9 mouse cellular contexts compared by ENCODE assay signal in genomic region chr5:118214012-118214411, GRCm38 (mm10). TPM values are rescaled to one million over a fixed set of nuclear protein-coding genes. Genes with fewer than 3 reads are reported as not detected.
DNase-seq lines count a peak whose midpoint lies in the region; ATAC-seq and TF ChIP-seq lines count a peak whose summit lies in the region.
"Had no signal": no experiment of that assay in that cellular context is flagged by ENCODE, and none has a peak within 500 bp of the region (broad histone marks: within the 10 kb centered on the region; RNA-seq: fewer than 3 reads in every experiment).

No protein-coding gene starts in this region.

- H3K4me3 ChIP-seq in cerebellum, adult 2 months (replicated peaks; ENCODE audit: insufficient read depth, low read depth, low read length) = peak overlapping the region; percentile 48
- peak overlapping the region; percentile 44 for H3K4me3 ChIP-seq in lung, embryonic 16.5 days (ENCODE audit: low read length)
- peak overlapping the region; percentile 33 for H3K4me3 ChIP-seq in limb, embryonic 11.5 days (ENCODE audit: low read depth, low read length)
- 0 out of 2 replicates have a peak overlapping the region, but pooled peaks have one; percentile 35 for H3K4me3 ChIP-seq in small intestine, adult 2 months (ENCODE audit: low read depth, low read length)

- H3K36me3 ChIP-seq in lung, embryonic 16.5 days (ENCODE audit: control insufficient read depth, insufficient read depth, low read length) = no peaks in the 10 kb centered on the region
- H3K36me3 ChIP-seq in limb, embryonic 11.5 days (ENCODE audit: control insufficient read depth, insufficient read depth, low read length) = no peaks in the 10 kb centered on the region
- no peaks in the 10 kb centered on the region for H3K36me3 ChIP-seq in small intestine, adult 2 months (ENCODE audit: control insufficient read depth, insufficient read depth, low read length)

- no peak for TF ChIP-seq CTCF in cerebellum, adult 2 months (IDR thresholded peaks at IDR 0.05; ENCODE audit: borderline replicate concordance, insufficient read depth, low read depth, low read length)
- TF ChIP-seq CTCF in small intestine, adult 2 months (IDR thresholded peaks at IDR 0.05; ENCODE audit: extremely low read depth, insufficient read length, insufficient replicate concordance, low read depth, low read length) = no peak

- peak in 1 of 2 experiments; percentile 43 for DNase-seq in cerebellum, adult 2 months
- no peak for DNase-seq in cerebellum, postnatal 4 days (ENCODE audit: low spot score in 2 of 2)
- no peak for DNase-seq in lung, postnatal 25 days (ENCODE audit: low spot score)
- no peak for DNase-seq in limb, embryonic 11.5 days (ENCODE audit: low spot score)
- DNase-seq in left cerebral cortex, adult 8-10 months (ENCODE audit: low spot score in 2 of 2) = no peak
- DNase-seq in layer of hippocampus, postnatal 25 days (ENCODE audit: extremely low spot score in 1 of 2, low spot score in 1 of 2) = no peak

- H3K4me1 ChIP-seq in cerebellum, adult 2 months (ENCODE audit: control insufficient read depth, insufficient read depth, low read length) = peaks cover 6% of the 10 kb centered on the region
- H3K4me1 ChIP-seq in lung, embryonic 16.5 days (replicated peaks; ENCODE audit: control insufficient read depth, insufficient read depth, low read length) = peaks cover 3% of the 10 kb centered on the region
- H3K4me1 ChIP-seq in limb, embryonic 11.5 days (ENCODE audit: control insufficient read depth, insufficient read depth, low read length) = peaks cover 5% of the 10 kb centered on the region; the same call in 1 of the 2 replicates
- peaks cover 6% of the 10 kb centered on the region for H3K4me1 ChIP-seq in small intestine, adult 2 months (ENCODE audit: control insufficient read depth, insufficient read depth, insufficient read length, low read length)

- H3K27me3 ChIP-seq in cerebellum, adult 2 months (ENCODE audit: control insufficient read depth, insufficient read depth, low read length) = no peaks in the 10 kb centered on the region
- H3K27me3 ChIP-seq in lung, embryonic 16.5 days (ENCODE audit: control insufficient read depth, insufficient read depth, low read depth, low read length) = no peaks in the 10 kb centered on the region
- no peaks in the 10 kb centered on the region for H3K27me3 ChIP-seq in limb, embryonic 11.5 days (ENCODE audit: control insufficient read depth, insufficient read depth, low read length)
- 0 out of 2 replicates have a peak, but pooled peaks cover 4% of the 10 kb centered on the region for H3K27me3 ChIP-seq in small intestine, adult 2 months (ENCODE audit: control insufficient read depth, insufficient read depth, low read length)

- no peak for TF ChIP-seq POLR2A in cerebellum, adult 2 months (IDR thresholded peaks at IDR 0.05; ENCODE audit: borderline replicate concordance, insufficient read depth, low read length)
- TF ChIP-seq POLR2A in small intestine, adult 2 months (IDR thresholded peaks at IDR 0.05; ENCODE audit: low read depth, low read length) = no peak

- no peak overlapping the region; the same call in 1 of the 2 replicates for H3K9ac ChIP-seq in lung, embryonic 16.5 days (ENCODE audit: low read length)
- no peak overlapping the region; the same call in 1 of the 2 replicates for H3K9ac ChIP-seq in limb, embryonic 11.5 days (ENCODE audit: low read length)

- H3K27ac ChIP-seq in cerebellum, adult 2 months (ENCODE audit: insufficient read depth, low read length) = peak overlapping the region; percentile 69
- no peak overlapping the region for H3K27ac ChIP-seq in lung, embryonic 16.5 days (ENCODE audit: low read length)
- H3K27ac ChIP-seq in limb, embryonic 11.5 days (replicated peaks; ENCODE audit: low read depth, low read length) = no peak overlapping the region
- no peak overlapping the region for H3K27ac ChIP-seq in small intestine, adult 2 months (ENCODE audit: insufficient read depth, low read depth, low read length)

- ATAC-seq in lung, embryonic 16.5 days (ENCODE audit: low read depth) = peak; percentile 35; the same call in 1 of the 2 replicates
- no peak for ATAC-seq in limb, embryonic 11.5 days (ENCODE audit: insufficient number of reproducible peaks, low FRiP score, low TSS enrichment, low read depth)

- peak overlapping the region; percentile 74 for H3K4me2 ChIP-seq in lung, embryonic 16.5 days (ENCODE audit: low read depth, low read length)
- H3K4me2 ChIP-seq in limb, embryonic 11.5 days (ENCODE audit: low read depth, severe bottlenecking) = peak overlapping the region; percentile 63

- 9% methylated on average over 5 of the region's 5 CpGs for WGBS in cerebellum, adult 2 months
- WGBS in lung, embryonic 16.5 days = 23% methylated on average over 5 of the region's 5 CpGs
- WGBS in limb, embryonic 11.5 days = 40% methylated on average over 5 of the region's 5 CpGs
- 22% methylated on average over 5 of the region's 5 CpGs for WGBS in small intestine, adult 2 months

- H3K9me3 ChIP-seq in lung, embryonic 16.5 days (ENCODE audit: control insufficient read depth, low read length) = no peaks in the 10 kb centered on the region
- H3K9me3 ChIP-seq in limb, embryonic 11.5 days (ENCODE audit: control insufficient read depth, low read length) = no peaks in the 10 kb centered on the region

RNA-seq across cellular contexts. Expression of gene Rnft2, which starts 30.9 kb away (rescaled TPM):
- 53.8 and 63.7 TPM in 2 replicates for polyA plus RNA-seq in cerebellum, adult 2 months (2012; rRNA removed)
- 1.8 and 2.1 TPM in 2 replicates for polyA plus RNA-seq in lung, embryonic 16.5 days (2015; fragmentation: Nextera tagmentation; extraction: Ambion mirVana)
- 4.0 and 5.3 TPM in 2 replicates for polyA plus RNA-seq in limb, embryonic 11.5 days (2014; fragmentation: Nextera tagmentation; extraction: Ambion mirVana)
- 0.98 and 1.2 TPM in 2 replicates for polyA plus RNA-seq in small intestine, adult 2 months (2012; rRNA removed)
- total RNA-seq in left cerebral cortex, adult 8-10 months (2022) = 10 to 100 TPM; 70.1 to 81.7 (median 76.0) TPM
- 10 to 100 TPM; 69.4 to 69.8 TPM for total RNA-seq in layer of hippocampus, postnatal 25 days (2021)

RNA-seq across cellular contexts. Expression of gene 2410131K14Rik, which starts 31.0 kb away (rescaled TPM):
- polyA plus RNA-seq in cerebellum, adult 2 months (2012; rRNA removed) = 23.6 and 24.7 TPM in 2 replicates
- 6.9 and 7.2 TPM in 2 replicates for polyA plus RNA-seq in lung, embryonic 16.5 days (2015; fragmentation: Nextera tagmentation; extraction: Ambion mirVana)
- 12.5 and 13.8 TPM in 2 replicates for polyA plus RNA-seq in limb, embryonic 11.5 days (2014; fragmentation: Nextera tagmentation; extraction: Ambion mirVana)
- 2.4 and 3.8 TPM in 2 replicates for polyA plus RNA-seq in small intestine, adult 2 months (2012; rRNA removed)
- total RNA-seq in left cerebral cortex, adult 8-10 months (2022) = 10 to 100 TPM; 12.1 to 14.6 (median 12.3) TPM
- total RNA-seq in layer of hippocampus, postnatal 25 days (2021) = 10 to 100 TPM; 12.6 to 15.4 TPM

RNA-seq across cellular contexts. Expression of gene Hrk, which starts 49.6 kb away (rescaled TPM):
- 3.3 and 3.4 TPM in 2 replicates for polyA plus RNA-seq in cerebellum, adult 2 months (2012; rRNA removed)
- polyA plus RNA-seq in lung, embryonic 16.5 days (2015; fragmentation: Nextera tagmentation; extraction: Ambion mirVana) = 0.08 and 0.10 TPM in 2 replicates
- polyA plus RNA-seq in limb, embryonic 11.5 days (2014; fragmentation: Nextera tagmentation; extraction: Ambion mirVana) = 0.06 TPM in 1 of 2 replicates, not detected in the other
- polyA plus RNA-seq in small intestine, adult 2 months (2012; rRNA removed) = not detected in 2 replicates
- total RNA-seq in left cerebral cortex, adult 8-10 months (2022) = 10 to 100 TPM; 20.5 to 24.4 (median 22.5) TPM
- total RNA-seq in layer of hippocampus, postnatal 25 days (2021) = 10 to 100 TPM; 32.8 to 36.2 TPM
- polyA plus RNA-seq: lung, adult 2 months had no signal

RNA-seq across cellular contexts. Expression of gene Fbxw8, which starts 58.7 kb away (rescaled TPM):
- polyA plus RNA-seq in cerebellum, adult 2 months (2012; rRNA removed) = 42.8 and 46.2 TPM in 2 replicates
- polyA plus RNA-seq in lung, embryonic 16.5 days (2015; fragmentation: Nextera tagmentation; extraction: Ambion mirVana) = 26.0 and 26.7 TPM in 2 replicates
- 23.9 and 26.3 TPM in 2 replicates for polyA plus RNA-seq in limb, embryonic 11.5 days (2014; fragmentation: Nextera tagmentation; extraction: Ambion mirVana)
- polyA plus RNA-seq in small intestine, adult 2 months (2012; rRNA removed) = 15.9 and 28.3 TPM in 2 replicates
- total RNA-seq in left cerebral cortex, adult 8-10 months (2022) = 10 to 100 TPM; 30.5 to 33.5 (median 31.6) TPM
- total RNA-seq in layer of hippocampus, postnatal 25 days (2021) = 10 to 100 TPM; 35.7 to 39.3 TPM
